Mouse (Mus musculus) cerebellum, adult 2 months (tissue): ENCODE results near the gene Gm7029.

Experiments used
- CTCF ChIP-seq: fragments of 200-500 bp; IDR thresholded peaks from 2 replicates; pipeline ENCODE4 v1.5.1; 2011; ENCODE audit warnings: low read depth, mild to moderate bottlenecking, control low read depth, low read length, moderate library complexity, borderline replicate concordance; ENCODE audit not compliant: insufficient read depth
- POLR2A ChIP-seq: fragments of 200-500 bp; IDR thresholded peaks from 2 replicates; pipeline ENCODE4 v1.6.1; 2011; ENCODE audit warnings: low read length, control low read depth, borderline replicate concordance; ENCODE audit not compliant: insufficient read depth

DNA sequence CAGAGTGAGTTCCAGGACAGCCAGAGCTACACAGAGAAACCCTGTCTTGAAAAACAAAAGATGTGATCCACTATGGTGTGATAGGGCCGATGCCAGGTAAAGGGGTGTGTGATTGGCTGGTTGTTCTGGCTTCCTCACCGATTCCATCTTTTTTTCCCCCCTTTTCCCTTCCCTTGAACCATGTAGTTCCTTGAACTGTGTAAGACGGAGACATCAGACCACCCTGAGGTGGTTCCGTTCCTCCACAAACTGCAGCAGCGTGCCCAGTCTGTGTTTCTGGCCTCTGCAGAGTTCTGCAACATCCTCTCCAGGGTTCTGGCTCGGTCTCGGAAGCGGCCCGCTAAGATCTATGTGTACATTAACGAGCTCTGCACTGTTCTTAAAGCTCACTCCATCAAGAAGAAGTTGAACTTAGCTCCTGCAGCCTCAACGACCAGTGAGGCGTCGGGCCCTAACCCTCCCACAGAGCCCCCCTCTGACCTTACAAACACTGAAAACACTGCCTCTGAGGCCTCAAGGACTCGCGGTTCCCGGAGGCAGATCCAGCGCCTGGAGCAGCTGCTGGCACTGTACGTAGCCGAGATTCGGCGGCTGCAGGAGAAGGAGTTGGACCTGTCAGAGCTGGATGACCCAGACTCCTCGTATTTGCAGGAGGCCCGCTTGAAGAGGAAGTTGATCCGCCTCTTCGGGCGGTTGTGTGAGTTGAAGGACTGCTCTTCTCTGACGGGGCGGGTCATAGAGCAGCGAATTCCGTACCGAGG lies 37.6 kb downstream of the Gm7029 start:
- TF ChIP-seq POLR2A (no peak), CTCF (no peak)
